Mouse (Mus musculus): Measurements from ENCODE around the gene Izumo2.

The Izumo2 gene

DNA sequence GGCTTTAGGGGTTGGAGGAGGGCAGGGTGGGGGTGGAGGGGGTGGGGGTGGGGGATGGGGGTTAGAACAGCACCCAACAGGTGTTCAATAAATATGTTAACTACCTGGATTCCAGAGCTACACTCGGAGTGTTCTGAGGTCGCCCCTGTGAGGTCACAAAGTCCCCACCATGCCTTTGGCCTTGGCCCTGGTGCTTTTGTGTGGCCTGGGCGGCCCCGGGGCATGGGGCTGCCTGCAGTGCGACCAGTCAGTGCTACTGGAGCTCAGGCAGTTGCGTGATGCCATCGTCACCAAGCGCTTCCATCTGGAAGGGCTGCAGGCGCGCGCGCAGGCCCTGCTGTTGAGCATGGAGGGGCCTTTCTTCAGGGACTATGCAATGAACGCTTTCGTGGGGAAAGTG is at the start of gene Izumo2:
Gene Izumo2 (plus strand): TSS at position 169 of the 400 bp plus-strand sequence.
- in situ Hi-C loops (cut with MseI, MboI) = no loop called here

DNA sequence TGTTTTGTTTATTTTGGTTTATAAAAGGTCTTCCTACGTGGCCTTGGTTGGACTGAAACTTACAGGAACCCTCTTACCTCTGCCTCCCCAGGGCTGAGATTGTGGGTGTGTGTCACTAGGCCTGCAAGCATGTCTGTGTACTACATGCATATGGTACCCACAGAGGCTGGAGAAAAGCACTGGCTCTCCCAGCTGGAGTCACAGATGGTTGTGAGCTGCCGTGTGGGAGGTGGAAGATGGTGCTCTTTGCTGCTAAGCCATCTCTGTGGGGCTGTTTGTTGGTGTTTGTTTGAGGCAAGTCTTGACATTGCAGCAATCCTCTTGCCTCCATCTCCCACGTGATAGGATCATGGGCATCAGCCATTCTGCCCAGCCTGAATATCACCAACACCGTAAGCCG is 47.3 kb upstream of the Izumo2 start:
- in situ Hi-C loops (cut with MseI, MboI) = no loop called here

DNA sequence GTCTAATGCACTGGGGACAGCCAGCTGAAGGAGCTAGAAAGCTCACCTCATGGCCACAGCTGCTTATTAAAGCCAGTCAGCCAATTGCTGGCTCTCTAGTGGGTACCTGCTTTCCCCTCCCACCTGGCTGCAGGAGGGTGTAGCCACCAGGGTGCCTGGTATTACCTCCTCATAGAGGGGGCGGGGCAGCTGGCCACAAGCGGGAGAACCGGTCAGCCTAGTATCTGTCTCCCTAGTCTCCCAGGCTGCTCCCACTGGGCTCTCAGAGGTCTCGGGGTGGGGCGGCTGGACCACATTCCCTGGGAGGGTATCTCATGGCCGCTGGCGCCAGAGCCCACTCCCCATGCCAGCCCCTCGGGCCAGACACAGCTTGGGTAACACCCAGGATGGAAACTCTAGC is 46.4 kb upstream of the Izumo2 start:
- in situ Hi-C loops (cut with MseI, MboI) = no loop called here

DNA sequence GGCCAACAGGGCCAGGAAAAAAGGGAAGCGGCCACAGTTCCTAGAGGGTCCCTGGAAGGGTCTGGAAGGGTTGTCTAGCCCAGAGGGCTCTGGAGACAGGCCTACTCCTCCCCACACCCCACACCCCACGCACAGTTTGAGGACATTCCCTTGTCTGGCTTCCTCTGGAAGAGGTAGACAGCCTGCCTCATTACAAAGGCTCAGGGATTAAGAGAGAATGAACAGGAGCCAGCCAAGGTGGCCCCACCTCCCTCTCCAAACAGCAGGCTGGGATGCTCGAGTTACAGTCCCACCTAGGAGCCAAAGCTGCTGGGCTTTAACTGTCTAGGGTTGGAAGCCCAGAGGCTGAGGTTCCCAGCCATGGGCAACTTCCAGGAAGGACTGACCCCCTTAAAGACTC is 46.0 kb upstream of the Izumo2 start:
- in situ Hi-C loops (cut with MseI, MboI) = no loop called here

DNA sequence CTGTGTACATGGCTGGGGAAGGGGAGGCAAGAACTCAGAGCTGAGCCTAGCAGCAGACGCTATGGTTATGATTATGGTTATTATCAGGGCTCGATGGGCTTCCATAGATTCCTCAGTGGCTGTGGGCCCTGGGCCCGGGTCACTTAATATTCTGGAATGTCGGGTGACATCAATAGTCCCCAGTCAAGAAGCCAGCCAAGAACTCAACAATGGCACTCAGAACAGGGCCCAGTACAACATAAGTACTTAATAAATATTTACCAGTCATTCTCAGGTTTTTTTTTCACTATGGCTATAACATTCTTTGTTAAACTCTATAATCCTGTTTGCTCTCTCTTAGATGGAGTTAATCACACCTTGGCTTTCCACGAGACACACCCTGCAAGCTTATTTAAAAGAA is 45.0 kb upstream of the Izumo2 start:
- in situ Hi-C loops (cut with MseI, MboI) = no loop called here

DNA sequence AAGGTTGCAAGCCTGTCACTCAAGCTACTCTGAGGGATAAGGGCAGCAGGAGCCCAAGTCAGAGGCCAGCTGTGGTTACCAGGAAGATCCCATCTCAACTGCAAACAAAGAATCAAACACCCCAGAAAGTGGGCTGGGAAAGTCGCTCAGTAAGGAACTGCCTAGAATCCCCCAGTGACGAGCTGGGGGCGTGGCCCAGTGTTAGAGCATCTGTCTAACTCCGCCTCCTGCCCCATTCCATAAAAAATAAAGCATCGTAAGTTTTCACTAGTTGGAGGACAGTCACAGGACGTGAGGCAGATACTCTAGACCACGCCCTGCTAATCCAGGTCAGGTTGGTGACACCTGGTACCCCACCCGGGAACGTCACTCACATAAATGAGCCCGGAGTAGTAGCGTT is 43.8 kb upstream of the Izumo2 start:
- in situ Hi-C loops (cut with MseI, MboI) = no loop called here

DNA sequence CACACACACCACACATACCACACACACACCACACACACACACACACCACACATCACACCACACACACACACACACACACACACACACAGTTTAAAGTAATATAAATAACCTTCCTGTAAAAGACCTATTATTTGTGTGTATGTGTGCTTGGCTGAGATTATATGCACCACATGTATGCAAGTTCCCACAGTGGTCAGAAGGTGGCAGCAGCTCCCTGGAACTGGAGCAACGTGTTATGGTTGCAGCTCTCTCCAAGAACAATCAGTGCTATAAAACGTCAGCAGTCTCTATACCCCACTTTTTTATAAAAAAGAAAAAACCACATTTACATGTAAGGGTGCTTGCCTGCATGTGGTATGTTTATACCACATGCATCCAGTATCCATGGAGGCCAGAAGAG is 42.1 kb upstream of the Izumo2 start:
- in situ Hi-C loops (cut with MseI, MboI) = no loop called here

DNA sequence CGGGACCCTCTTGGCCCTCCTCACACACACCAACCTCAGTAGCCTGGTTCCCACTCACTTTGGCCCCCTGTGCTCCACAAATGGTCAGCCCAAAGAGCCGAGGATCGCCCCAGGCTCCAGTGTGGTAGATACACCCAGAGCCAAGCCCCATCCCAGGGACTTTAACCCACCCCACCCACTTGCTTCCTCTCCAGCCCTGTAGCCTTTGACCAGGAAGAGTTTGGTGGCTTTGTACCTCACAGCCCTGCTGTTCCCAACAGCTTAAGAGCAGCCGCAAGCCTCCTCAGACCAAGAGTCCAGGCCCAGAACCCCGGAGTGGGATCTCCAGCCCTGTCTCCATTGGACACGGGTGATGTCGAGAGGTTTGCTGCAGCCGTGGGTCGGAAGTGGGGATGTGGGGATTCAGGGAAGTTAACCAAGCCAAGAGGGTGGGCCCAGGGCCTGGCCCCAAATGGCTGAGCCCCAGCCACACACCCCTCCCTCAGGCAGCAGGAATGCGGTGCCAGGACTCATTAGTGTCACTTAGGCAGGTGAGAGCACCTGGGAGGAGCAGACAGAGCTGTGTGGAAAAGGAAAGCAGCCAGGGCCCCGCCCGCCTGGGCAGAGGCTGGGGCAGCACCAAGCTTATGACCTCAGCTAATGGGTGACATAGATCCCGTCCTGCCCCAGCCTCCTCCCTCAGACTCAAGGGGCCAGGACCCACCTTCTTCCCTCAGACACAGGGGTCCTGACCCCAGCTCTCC is 40.4 kb upstream of the Izumo2 start:
- in situ Hi-C loops (cut with MseI, MboI) = no loop called here

DNA sequence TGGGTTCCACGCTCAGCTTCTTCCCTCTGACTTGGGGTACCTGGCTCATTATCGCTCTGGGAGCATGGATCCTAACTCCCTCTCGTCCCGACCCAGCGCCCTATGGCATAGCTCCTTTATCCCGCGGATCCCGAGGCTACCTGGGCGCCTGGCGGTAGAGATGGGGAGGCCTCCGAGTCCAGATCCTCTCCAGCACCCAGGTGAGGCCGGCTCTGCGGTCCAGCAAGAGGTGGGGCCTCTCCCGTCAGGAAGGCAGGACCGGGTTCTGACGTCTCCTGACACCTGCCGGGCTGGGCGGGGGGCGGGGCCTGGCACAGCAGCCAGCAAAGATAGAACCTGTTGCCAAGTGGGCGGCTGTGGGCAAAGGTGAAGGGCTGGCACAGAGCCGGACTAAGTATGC is 39.4 kb upstream of the Izumo2 start:
- in situ Hi-C loops (cut with MseI, MboI) = no loop called here

DNA sequence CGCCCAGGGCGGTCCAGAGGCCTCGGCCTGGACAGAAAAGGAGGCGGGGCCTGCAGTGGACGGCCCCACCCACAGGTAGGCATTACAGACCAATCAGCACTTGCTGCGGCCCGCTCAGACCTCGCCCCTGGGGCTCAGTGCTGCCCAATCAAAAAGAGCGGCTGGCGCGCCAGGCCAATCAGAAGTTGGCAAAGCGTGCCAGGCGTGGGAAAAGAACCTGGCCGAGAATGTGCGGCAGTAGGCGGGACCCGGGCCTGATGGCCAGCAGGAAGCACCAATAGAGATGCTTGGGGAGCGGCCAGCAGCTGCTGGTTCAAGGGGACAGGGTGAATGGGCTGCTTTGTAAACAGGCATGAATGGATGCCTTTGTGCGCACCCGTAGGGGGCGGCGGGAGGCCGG is 37.7 kb upstream of the Izumo2 start, which contains the start of gene Myh14:
Gene Myh14 (minus strand): TSS at position 41 of the 400 bp plus-strand sequence.
- in situ Hi-C loops (cut with MseI, MboI) = no loop called here

DNA sequence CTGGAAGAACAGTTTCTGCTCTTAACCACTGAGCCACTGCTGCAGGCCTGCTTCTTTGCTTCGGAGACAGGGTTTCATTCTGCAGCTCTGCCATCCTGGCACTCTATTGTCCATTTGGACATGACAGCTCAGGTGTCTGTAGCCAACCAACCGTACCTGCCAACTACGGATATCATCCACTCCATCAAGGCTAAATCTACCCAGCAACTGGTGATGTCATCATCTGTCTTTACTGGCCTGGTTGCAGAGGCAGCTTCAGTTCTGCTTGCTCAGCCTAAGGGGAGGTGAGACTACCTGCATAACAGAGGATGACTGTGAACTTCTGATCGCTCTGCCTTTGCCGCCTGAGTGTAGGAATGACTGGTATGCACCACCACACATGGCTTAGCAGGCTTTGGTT is 36.3 kb upstream of the Izumo2 start:
- in situ Hi-C loops (cut with MseI, MboI) = no loop called here

DNA sequence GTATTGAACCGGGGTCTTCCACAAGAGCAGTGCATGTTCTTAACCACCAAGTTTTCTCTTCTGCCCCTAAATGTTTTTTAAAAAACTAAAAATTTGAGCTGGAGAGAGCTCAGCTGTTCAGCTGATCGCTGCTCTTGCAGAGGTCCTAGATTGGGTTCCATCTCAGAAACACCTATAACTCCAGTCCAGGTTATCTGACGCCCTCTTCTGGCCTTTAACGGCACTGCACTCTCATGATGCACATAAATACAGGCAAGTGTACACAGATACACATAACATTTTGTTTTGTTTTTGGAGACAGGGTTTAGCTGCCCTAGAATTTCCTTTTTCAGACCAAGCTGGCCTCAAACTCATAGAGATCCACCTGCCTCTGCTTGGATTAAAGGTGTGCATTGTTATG is 34.0 kb upstream of the Izumo2 start:
- in situ Hi-C loops (cut with MseI, MboI) = no loop called here

DNA sequence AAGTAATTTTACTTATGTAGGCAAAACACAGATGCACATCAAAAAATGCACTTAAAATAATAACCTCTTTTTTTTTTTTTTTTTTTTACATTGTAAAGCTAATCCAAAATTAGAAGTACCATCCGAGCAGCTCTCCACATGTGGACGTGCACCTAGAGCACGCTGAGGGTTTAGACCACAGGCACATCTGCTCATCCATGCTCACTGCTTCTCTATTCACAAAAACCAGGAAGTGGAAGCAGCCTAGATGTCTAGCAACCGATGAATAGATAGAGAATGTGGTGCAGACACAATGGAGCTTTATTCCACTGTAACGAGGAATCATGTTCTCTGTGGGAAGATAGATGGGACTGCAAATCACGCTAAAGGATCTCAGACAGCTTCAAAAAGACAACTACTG is 33.4 kb upstream of the Izumo2 start:
- in situ Hi-C loops (cut with MseI, MboI) = no loop called here

DNA sequence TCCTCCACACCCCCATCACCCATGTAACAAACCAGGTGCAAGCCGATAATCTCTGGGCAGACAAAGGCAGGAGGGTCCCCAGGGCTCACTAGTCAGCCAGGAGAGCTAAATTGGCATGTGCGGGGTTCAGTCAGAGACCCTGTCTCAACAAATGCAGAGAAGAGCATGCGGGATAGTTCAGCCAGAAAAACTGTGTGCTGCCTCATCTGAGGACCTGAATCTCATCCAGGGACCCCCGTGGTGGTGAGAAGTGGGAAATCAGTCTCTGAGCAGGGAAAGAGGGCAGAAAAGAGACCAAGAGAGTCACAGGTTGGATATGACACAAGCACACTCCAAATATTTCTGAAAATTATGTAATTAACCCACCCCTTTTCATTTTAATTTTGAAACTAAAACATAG is 32.4 kb upstream of the Izumo2 start:
- in situ Hi-C loops (cut with MseI, MboI) = no loop called here

DNA sequence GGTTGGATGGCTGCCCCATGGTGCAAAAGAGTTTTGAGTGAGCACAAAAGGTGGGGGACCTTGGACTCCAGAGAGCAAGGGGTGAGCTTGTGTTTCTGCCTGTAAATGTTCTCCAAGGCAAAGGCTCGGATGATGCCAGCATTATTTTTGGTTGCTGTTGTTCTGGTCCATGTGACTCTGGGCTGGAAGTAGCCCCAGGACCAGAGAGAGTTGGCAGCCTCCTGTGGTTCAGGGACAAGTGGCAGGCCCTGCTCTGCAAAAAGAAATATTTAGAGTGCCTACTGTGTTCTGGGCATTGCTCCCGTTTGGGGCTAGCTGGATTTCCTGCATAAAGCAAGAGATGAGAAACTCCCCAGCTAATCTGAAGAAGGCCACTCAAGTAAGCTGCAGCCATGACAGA is 31.9 kb upstream of the Izumo2 start:
- in situ Hi-C loops (cut with MseI, MboI) = no loop called here

DNA sequence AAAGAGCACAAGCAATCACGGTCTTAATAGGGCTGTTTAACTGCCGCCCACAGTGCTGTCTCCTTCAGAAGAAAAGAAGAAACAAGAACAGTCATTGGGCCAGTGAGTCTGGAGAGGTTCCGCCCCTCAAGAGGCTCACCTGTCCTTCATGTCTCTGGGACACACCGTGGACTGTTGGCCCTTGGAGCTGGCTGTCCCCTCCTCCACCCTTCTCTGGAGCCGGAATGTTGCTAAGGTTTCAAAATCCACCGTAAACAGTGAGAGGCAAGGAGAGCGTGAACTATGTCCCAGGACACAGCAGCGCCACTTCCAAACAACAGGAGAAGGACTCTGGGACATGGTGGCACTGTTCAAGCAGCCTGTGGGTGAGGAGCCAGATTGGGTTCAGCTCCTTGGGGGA is 24.9 kb upstream of the Izumo2 start:
- in situ Hi-C loops (cut with MseI, MboI) = no loop called here

DNA sequence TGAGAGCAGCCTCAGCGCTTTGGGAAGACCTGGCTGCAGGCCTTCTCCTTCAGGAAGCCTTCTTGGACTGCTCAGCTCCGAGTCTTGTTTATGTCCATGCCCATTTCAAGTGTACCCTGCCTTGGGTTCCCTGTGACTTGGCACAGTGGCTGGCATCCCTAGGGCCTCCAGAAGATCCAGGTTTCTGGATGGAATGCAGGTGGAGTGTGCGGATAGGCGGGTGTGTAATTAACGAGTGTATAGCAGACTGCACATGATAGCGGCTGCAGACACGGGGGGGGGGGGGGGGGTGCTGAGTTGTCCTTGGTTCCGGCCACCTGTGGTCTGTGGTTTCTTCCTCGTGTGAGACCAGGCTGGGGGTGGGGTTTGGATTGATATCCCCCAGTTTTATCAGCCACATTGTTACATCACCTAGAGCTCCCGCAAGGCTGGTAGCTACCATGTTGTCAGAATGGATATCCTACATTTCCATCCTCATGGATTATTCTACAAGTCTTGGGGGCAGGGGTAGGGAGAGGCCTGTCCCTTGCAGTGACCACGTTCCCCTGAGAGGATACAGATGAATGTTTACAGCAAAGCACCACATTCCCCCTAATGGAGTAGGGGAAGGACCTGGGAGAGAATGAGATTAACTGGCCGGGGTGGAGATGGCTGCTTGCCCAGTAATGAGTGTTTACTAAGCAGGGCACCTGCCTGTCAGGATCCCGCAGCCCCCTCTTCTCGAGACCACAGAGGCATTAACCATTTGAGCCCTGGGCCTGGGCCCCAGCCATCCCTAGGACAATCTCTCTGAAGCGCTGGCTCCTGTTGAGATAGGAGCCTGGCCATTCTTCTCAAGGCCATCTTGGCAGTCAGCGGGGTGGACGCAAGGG is 22.8 kb upstream of the Izumo2 start:
- in situ Hi-C loops (cut with MseI, MboI) = no loop called here

DNA sequence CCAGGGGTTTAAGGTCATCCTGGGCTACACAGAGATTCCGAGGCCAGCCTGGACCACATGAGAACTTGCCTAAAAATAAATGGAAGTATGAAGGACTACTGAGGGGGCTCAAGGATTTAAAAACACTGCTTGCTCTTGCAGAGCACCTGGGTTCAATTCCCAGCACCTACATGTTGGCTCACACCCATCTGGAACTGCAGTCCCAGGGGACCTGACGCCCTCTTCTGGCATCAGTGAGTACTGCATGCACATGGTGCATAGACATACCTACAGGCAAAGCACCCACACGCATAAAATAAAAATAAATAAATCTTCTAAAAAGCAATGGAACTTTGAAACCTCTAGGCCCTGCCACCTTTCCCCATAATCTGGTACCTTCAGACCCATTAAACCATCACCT is 19.7 kb upstream of the Izumo2 start:
- in situ Hi-C loops (cut with MseI, MboI) = no loop called here

DNA sequence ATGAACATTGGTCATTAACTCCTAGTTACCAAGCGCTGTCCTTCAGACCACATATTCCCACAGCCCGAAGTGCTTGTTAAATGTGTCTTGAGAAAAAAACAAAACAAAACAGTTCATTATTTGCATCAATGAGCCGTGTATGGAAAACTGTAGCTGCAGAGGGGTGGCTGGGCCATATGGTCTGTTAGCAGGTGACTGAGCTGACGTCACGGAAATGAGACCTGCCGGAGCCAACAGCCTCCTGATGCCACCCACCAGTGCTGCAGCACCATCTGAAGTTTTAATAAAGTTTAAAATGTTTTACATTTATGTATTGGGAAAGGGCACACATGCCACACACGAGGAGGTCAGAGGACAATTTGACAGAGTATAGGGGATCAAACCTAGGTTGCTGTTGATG is 19.2 kb upstream of the Izumo2 start:
- in situ Hi-C loops (cut with MseI, MboI) = no loop called here

DNA sequence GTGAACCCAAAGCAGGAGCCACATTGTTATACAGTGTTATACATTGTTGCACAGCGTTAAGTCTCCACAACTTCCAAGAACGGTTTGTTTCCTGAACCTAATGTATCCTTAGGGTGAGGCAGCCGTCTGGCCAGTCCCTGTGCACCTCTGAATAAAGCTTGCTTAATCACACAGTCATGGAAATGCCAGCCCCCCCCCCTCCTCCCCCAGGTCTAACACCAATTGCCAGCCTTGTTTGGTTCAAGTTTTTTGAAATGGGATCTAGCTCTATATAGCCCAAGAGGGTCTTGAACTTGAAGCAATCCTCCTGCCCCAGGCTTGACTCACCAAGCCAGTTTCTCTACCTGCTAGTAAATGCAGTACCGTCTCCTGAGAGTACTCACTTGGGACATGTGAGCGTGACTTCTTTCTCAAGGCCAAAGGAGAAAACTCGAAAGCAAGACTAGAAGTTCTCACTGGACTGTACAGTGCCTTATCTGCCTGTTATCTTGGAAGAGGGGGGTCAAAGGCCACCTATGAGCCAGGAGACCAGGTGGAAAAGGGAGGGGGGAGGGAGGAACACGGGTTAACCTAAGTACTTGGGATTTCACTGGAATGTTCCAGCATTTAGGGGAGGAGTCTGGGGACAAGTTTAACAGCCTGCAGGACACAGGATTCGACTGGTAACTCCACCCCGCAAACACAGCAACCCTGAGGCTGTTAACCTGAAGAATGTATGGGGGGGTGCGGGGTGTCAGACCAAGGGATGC is 14.9 kb upstream of the Izumo2 start:
- in situ Hi-C loops (cut with MseI, MboI) = no loop called here

DNA sequence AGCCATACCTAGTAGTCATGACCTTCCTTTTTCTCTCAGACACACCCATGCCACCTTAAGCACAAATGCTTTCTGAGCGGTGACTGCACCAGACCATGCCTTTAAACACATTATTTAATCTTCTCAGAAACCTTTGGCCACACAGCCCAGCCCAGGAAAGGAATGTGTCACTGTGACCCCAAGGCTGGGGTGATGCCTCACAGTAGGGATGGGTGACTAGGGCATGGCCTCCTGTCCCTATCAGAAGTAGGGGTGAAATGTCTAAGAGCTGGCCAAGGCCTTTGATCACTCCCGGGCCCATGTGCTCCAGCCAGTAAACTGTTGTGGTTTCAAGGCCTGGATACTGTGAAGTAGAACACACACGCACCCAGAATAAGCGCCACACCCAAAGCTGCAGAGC is 13.3 kb upstream of the Izumo2 start:
- in situ Hi-C loops (cut with MseI, MboI) = no loop called here

DNA sequence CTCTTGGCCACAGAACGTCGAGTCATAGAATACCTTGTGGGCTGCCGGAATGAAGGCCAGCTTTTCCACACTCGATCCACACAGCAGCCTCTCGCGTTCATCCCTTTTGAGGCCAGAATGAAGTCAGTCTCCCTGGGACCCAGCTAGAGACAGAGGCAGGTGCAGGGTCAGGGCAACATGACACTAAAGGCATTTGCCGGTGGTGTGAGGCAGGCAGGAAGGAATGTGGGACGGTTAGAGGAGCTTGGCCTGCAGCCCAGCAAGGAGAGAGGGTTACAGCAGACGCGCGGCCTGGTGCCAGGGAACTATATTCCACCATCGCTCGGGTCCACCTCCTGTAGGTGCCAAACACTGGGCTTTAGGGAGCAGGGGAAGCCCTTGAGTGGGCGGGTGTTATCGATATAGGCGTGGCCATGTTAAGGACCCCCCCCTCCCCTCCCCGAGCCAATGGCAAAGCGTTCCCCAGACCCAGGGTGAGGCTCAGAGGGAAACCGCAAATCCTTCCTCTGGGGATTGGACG is 11.3 kb upstream of the Izumo2 start:
- in situ Hi-C loops (cut with MseI, MboI) = no loop called here
